Mouse (Mus musculus): ENCODE measurements at regions not wholly inside any gene's neighbourhood (a gene's known extent, or its start where the extent isn't known, plus 50 kb on each side); places are given as distances from the start of the nearest gene placed in this dataset.
A peak's percentile ranks its signal among the peaks of the same experiment; 100 is the strongest.
"Not testable (repeated sequence)": the region's sequence is repeated elsewhere in the genome, so short reads cannot be mapped to it uniquely, and the experiment has no call there.

- ATAC-seq, result no peak
These were observed 613.7 kb upstream of the Rgmb start for GRCm38 (mm10) chr17:16444562-16444961.

DNA sequence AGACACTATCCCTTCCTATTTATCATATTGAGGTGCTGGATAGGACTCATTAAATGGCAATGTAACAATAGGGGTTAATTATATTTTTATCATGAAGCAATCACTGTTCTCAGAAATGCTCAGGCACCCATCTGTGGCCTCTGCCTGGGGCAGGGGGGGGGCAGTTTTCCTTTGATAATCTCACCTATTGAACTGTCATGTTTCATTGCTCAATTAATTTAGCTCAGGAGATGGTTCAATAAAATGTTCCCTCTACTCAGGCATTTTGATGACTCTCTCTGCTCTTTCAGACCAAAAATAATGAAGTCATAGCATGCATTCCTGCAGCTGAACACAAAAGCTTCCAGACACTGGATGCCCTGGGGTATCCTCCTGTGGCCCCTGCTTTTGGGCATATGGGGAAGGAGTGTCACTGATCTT, 564.4 kb upstream of the Rgmb start:
- Histone ChIP-seq H3K27ac (ENCODE audit: low read length) (no peak overlapping the region), H3K4me2 (ENCODE audit: low read length) (no peak overlapping the region), H3K4me1 (ENCODE audit: control insufficient read depth, insufficient read depth, low read length) (no peaks in the 10 kb centered on the region), H3K27me3 (ENCODE audit: control insufficient read depth, insufficient read depth, low read depth, low read length) (no peaks in the 10 kb centered on the region), H3K4me3 (ENCODE audit: low read depth, low read length) (no peak overlapping the region), H3K36me3 (ENCODE audit: control insufficient read depth, insufficient read depth, low read length) (no peaks in the 10 kb centered on the region), H3K9me3 (replicated peaks; ENCODE audit: control insufficient read depth, low read length, poor library complexity, severe bottlenecking) (no peaks in the 10 kb centered on the region), H3K9ac (ENCODE audit: low read depth, low read length) (no peak overlapping the region)
- ATAC-seq, result 0 out of 2 replicates have a peak, but pooled peaks have one; percentile 42

More at GRCm38 (mm10) chr17:16444562-16444961, 613.7 kb upstream of the Rgmb start:
- 57% methylated on average over 3 of the region's 3 CpGs for WGBS
- H3K27me3 ChIP-seq (ENCODE audit: control insufficient read depth, insufficient read depth, low read depth, low read length), result no peaks in the 10 kb centered on the region
- H3K9me3 ChIP-seq (replicated peaks; ENCODE audit: control insufficient read depth, low read length, poor library complexity, severe bottlenecking), result no peaks in the 10 kb centered on the region
- no peak overlapping the region for H3K4me2 ChIP-seq (ENCODE audit: low read length)
- H3K27ac ChIP-seq (ENCODE audit: low read length), result no peak overlapping the region
- no peak overlapping the region for H3K9ac ChIP-seq (ENCODE audit: low read depth, low read length)
- H3K36me3 ChIP-seq (ENCODE audit: control insufficient read depth, insufficient read depth, low read length), result no peaks in the 10 kb centered on the region
- no peak overlapping the region for H3K4me3 ChIP-seq (ENCODE audit: low read depth, low read length)
- H3K4me1 ChIP-seq (ENCODE audit: control insufficient read depth, insufficient read depth, low read length), result no peaks in the 10 kb centered on the region

- not testable (repeated sequence) for H3K4me1 ChIP-seq (ENCODE audit: control insufficient read depth, insufficient read depth, low read length); ATAC-seq; H3K27ac ChIP-seq (ENCODE audit: low read length); H3K4me3 ChIP-seq (ENCODE audit: low read depth, low read length); H3K27me3 ChIP-seq (ENCODE audit: control insufficient read depth, insufficient read depth, low read depth, low read length); H3K9ac ChIP-seq (ENCODE audit: low read depth, low read length); H3K4me2 ChIP-seq (ENCODE audit: low read length); H3K9me3 ChIP-seq (replicated peaks; ENCODE audit: control insufficient read depth, low read length, poor library complexity, severe bottlenecking); H3K36me3 ChIP-seq (ENCODE audit: control insufficient read depth, insufficient read depth, low read length)
- 96% methylated on average over 2 of the region's 2 CpGs for WGBS
These were observed 544.0 kb upstream of the Rgmb start for GRCm38 (mm10) chr17:16374855-16375221.

DNA sequence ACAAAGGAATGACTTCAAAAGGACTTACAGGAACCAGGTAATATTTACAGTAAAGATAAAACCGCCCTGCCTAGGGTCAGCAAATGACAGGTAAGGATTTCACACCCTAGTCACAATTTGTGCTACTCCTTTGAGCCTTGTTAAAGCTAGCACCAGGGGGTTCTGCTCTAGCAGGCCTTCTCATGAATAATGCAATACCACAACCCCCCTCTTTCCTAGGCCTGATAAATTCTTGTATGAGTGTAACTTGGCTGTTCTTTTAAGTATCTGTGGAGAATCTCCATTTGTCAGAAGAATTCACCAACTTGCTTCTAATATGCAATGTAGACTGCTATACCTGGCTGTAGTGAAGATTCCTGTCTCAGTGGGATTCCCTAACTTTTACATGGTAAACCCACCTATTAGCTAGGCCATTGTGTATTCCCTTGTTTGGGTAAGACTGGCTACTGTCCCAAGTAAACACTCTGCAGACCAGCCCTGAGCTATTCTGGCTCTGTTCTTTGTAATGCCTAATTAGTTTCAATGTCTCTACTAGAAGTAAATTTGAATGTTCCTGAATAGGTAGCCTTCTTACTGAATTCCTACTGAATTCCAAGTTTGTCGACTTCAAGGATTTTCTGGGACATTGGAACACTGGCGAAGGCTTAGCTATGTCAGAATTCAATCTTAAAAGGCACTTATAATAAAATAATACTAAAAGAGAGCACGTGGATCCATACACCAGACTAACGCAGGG, 543.4 kb upstream of the Rgmb start:
- ATAC-seq; H3K36me3 ChIP-seq (ENCODE audit: control insufficient read depth, insufficient read depth, low read length); H3K9me3 ChIP-seq (replicated peaks; ENCODE audit: control insufficient read depth, low read length, poor library complexity, severe bottlenecking); H3K4me3 ChIP-seq (ENCODE audit: low read depth, low read length); H3K27me3 ChIP-seq (ENCODE audit: control insufficient read depth, insufficient read depth, low read depth, low read length); H3K9ac ChIP-seq (ENCODE audit: low read depth, low read length); H3K4me2 ChIP-seq (ENCODE audit: low read length); H3K27ac ChIP-seq (ENCODE audit: low read length); H3K4me1 ChIP-seq (ENCODE audit: control insufficient read depth, insufficient read depth, low read length): not testable (repeated sequence)
- WGBS, result 68% methylated on average over 5 of the region's 5 CpGs

DNA sequence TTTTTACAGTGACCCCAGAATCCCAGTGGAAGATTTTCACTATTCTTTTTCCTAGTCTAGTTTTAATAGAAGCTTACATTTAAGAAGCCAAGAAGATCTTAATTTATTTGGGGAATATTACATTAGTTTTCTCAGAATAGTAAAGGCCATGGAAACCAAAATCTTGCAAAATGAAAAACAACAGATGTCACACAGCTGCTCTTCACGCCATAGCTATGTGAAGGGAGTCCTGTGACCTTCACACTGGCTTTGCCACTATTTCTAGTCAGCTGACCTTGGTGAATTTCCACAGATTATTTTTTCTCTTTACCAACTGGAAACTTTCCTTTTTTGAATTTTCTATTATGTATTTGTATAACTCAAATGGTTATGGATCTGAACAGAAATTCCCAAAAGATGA, 542.1 kb upstream of the Rgmb start:
- Histone ChIP-seq H3K9ac (ENCODE audit: low read depth, low read length) (no peak overlapping the region), H3K27me3 (ENCODE audit: control insufficient read depth, insufficient read depth, low read depth, low read length) (no peaks in the 10 kb centered on the region), H3K4me3 (ENCODE audit: low read depth, low read length) (no peak overlapping the region), H3K4me2 (ENCODE audit: low read length) (no peak overlapping the region), H3K27ac (ENCODE audit: low read length) (no peak overlapping the region), H3K4me1 (ENCODE audit: control insufficient read depth, insufficient read depth, low read length) (no peaks in the 10 kb centered on the region), H3K9me3 (replicated peaks; ENCODE audit: control insufficient read depth, low read length, poor library complexity, severe bottlenecking) (no peaks in the 10 kb centered on the region), H3K36me3 (ENCODE audit: control insufficient read depth, insufficient read depth, low read length) (no peaks in the 10 kb centered on the region)
- no peak for ATAC-seq
- WGBS, result 82% methylated on average over 1 of the region's 1 CpGs

DNA sequence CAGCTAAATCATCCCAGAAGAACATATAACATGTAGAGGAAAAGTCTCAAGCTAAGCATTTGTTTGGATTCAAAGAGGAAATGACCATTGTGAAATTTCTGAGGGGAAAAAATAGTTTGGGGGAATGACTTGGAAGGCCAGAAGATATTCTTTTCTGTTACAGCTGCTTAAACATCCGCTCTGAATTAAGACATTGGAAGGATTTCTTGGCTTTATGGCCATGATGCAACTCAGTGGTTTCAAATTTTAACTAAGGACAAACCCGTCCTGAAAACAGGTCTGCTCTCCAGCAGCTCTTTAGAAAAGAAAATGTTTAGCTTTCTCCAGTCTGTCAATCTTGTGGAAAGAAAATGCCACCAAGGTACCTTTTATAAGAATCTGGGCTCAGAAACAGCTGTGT, 513.2 kb upstream of the Rgmb start:
- no peak for ATAC-seq
- no peaks in the 10 kb centered on the region for H3K36me3 ChIP-seq (ENCODE audit: control insufficient read depth, insufficient read depth, low read length)
- H3K9ac ChIP-seq (ENCODE audit: low read depth, low read length), result no peak overlapping the region
- no peak overlapping the region for H3K4me2 ChIP-seq (ENCODE audit: low read length)
- no peak overlapping the region for H3K4me3 ChIP-seq (ENCODE audit: low read depth, low read length)
- no peaks in the 10 kb centered on the region for H3K27me3 ChIP-seq (ENCODE audit: control insufficient read depth, insufficient read depth, low read depth, low read length)
- 49% methylated on average over 2 of the region's 2 CpGs for WGBS
- peak overlapping the region; percentile 50 for H3K27ac ChIP-seq (ENCODE audit: low read length)
- H3K9me3 ChIP-seq (replicated peaks; ENCODE audit: control insufficient read depth, low read length, poor library complexity, severe bottlenecking), result no peaks in the 10 kb centered on the region
- peaks cover 9% of the 10 kb centered on the region for H3K4me1 ChIP-seq (ENCODE audit: control insufficient read depth, insufficient read depth, low read length)

GRCm38 (mm10) chr17:16342785-16343184, 511.9 kb upstream of the Rgmb start:
- H3K4me3 ChIP-seq (ENCODE audit: low read depth, low read length), result no peak overlapping the region
- H3K27me3 ChIP-seq (ENCODE audit: control insufficient read depth, insufficient read depth, low read depth, low read length), result no peaks in the 10 kb centered on the region
- peaks cover 9% of the 10 kb centered on the region for H3K4me1 ChIP-seq (ENCODE audit: control insufficient read depth, insufficient read depth, low read length)
- WGBS, result 91% methylated on average over 4 of the region's 4 CpGs
- H3K9me3 ChIP-seq (replicated peaks; ENCODE audit: control insufficient read depth, low read length, poor library complexity, severe bottlenecking), result no peaks in the 10 kb centered on the region
- H3K9ac ChIP-seq (ENCODE audit: low read depth, low read length), result no peak overlapping the region
- H3K4me2 ChIP-seq (ENCODE audit: low read length), result no peak overlapping the region
- no peaks in the 10 kb centered on the region for H3K36me3 ChIP-seq (ENCODE audit: control insufficient read depth, insufficient read depth, low read length)
- H3K27ac ChIP-seq (ENCODE audit: low read length), result no peak overlapping the region
- ATAC-seq, result no peak

- ATAC-seq, result no peak
These were observed 509.1 kb upstream of the Rgmb start for GRCm38 (mm10) chr17:16339720-16340470.

DNA sequence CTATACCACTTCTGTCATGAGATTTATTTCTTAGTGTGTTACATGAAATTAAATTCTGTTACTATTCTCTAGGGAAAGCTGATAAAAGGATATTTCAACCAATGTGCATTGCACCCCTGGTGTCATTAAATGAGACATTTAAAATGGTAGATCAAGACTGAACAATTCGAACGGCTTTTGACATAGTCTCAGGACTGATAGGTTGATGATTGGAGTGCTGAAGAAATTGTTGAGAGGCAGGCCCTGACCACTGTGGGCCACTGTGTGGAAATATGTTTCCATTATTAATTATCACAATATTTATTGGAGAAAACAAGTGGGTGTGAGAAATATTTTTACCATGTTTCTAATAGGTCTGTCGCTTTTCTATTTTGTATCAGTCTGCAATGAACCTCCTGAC, 481.1 kb upstream of the Rgmb start:
- H3K9me3 ChIP-seq (replicated peaks; ENCODE audit: control insufficient read depth, low read length, poor library complexity, severe bottlenecking), result no peaks in the 10 kb centered on the region
- H3K36me3 ChIP-seq (ENCODE audit: control insufficient read depth, insufficient read depth, low read length), result no peaks in the 10 kb centered on the region
- H3K4me1 ChIP-seq (ENCODE audit: control insufficient read depth, insufficient read depth, low read length), result no peaks in the 10 kb centered on the region
- H3K4me2 ChIP-seq (ENCODE audit: low read length), result no peak overlapping the region
- H3K4me3 ChIP-seq (ENCODE audit: low read depth, low read length), result no peak overlapping the region
- H3K27ac ChIP-seq (ENCODE audit: low read length), result no peak overlapping the region
- peak; percentile 45; the same call in 1 of the 2 replicates for ATAC-seq
- whole genome bisulfite sequencing, result 77% methylated on average over 3 of the region's 3 CpGs
- no peaks in the 10 kb centered on the region for H3K27me3 ChIP-seq (ENCODE audit: control insufficient read depth, insufficient read depth, low read depth, low read length)
- no peak overlapping the region for H3K9ac ChIP-seq (ENCODE audit: low read depth, low read length)

More at GRCm38 (mm10) chr17:16339720-16340470, 509.1 kb upstream of the Rgmb start:
- Histone ChIP-seq H3K27ac (ENCODE audit: low read length) (no peak overlapping the region), H3K4me2 (ENCODE audit: low read length) (no peak overlapping the region), H3K36me3 (ENCODE audit: control insufficient read depth, insufficient read depth, low read length) (no peaks in the 10 kb centered on the region), H3K9me3 (replicated peaks; ENCODE audit: control insufficient read depth, low read length, poor library complexity, severe bottlenecking) (no peaks in the 10 kb centered on the region), H3K27me3 (ENCODE audit: control insufficient read depth, insufficient read depth, low read depth, low read length) (no peaks in the 10 kb centered on the region), H3K4me1 (ENCODE audit: control insufficient read depth, insufficient read depth, low read length) (peaks cover 9% of the 10 kb centered on the region), H3K4me3 (ENCODE audit: low read depth, low read length) (no peak overlapping the region), H3K9ac (ENCODE audit: low read depth, low read length) (no peak overlapping the region)
- 56% methylated on average over 5 of the region's 5 CpGs for WGBS
